Mouse (Mus musculus): Measurements from ENCODE around the gene Dnajc14.

GRCm38 (mm10) chr10:128845516-128845915 lies 41.7 kb downstream of the Dnajc14 start:
- TF ChIP-seq ZMIZ1 (IDR thresholded peaks at IDR 0.05; ENCODE audit: low read depth, low read length), result no peak
- TF ChIP-seq BHLHE40 (IDR thresholded peaks at IDR 0.05; ENCODE audit: borderline replicate concordance, low read depth, low read length), result 0 out of 2 replicates have a peak, but pooled peaks have one; percentile 9
